ENCODE assay signal across 7 mouse cellular contexts in genomic region chr1:134493956-134494355, GRCm38 (mm10). TPM values are rescaled to one million over a fixed set of nuclear protein-coding genes. Genes with fewer than 3 reads are reported as not detected.
DNase-seq lines count a peak whose midpoint lies in the region; ATAC-seq and TF ChIP-seq lines count a peak whose summit lies in the region.

No protein-coding gene starts in this region.

- peak overlapping the region; percentile 72 for H3K9ac ChIP-seq in forebrain, embryonic 14.5 days (ENCODE audit: low read length)
- peak overlapping the region; percentile 78 for H3K9ac ChIP-seq in liver, embryonic 15.5 days

- H3K4me3 ChIP-seq in testis, adult 2 months (ENCODE audit: control insufficient read depth, low read depth, low read length): peak overlapping the region; percentile 98; the same call in 1 of the 2 replicates
- H3K4me3 ChIP-seq in forebrain, embryonic 14.5 days (ENCODE audit: low read depth, low read length): peak overlapping the region; percentile 62
- peak overlapping the region; percentile 84 for H3K4me3 ChIP-seq in liver, embryonic 15.5 days (replicated peaks)

- no peak for TF ChIP-seq POLR2A in testis, adult 2 months (IDR thresholded peaks at IDR 0.05; ENCODE audit: control insufficient read depth, low read depth, low read length)

- no peaks in the 10 kb centered on the region for H3K36me3 ChIP-seq in testis, adult 2 months (ENCODE audit: control insufficient read depth, insufficient read depth, low read length)
- H3K36me3 ChIP-seq in forebrain, embryonic 14.5 days (ENCODE audit: control insufficient read depth, insufficient read depth, low read length): peaks cover 14% of the 10 kb centered on the region
- peaks cover 36% of the 10 kb centered on the region for H3K36me3 ChIP-seq in liver, embryonic 15.5 days (replicated peaks)

- intact Hi-C loops in left cerebral cortex, postnatal 25 days (cut with DNase I): no loop called here

- H3K4me1 ChIP-seq in testis, adult 2 months (ENCODE audit: control insufficient read depth, insufficient read depth, low read length): no peaks in the 10 kb centered on the region
- H3K4me1 ChIP-seq in forebrain, embryonic 14.5 days (ENCODE audit: control insufficient read depth, insufficient read depth, low read length): peaks cover 11% of the 10 kb centered on the region; the same call in 1 of the 2 replicates
- H3K4me1 ChIP-seq in liver, embryonic 15.5 days (replicated peaks): peaks cover 53% of the 10 kb centered on the region

- DNase-seq in testis, postnatal 14 days (ENCODE audit: low spot score): no peak
- no peak for DNase-seq in forebrain, embryonic 14.5 days (ENCODE audit: low spot score)
- DNase-seq in adrenal gland, postnatal 36 days: no peak
- no peak for DNase-seq in cerebellum, adult 11-12 months
- DNase-seq in left cerebral cortex, postnatal 25 days (ENCODE audit: low spot score in 2 of 2): no peak

- TF ChIP-seq CTCF in testis, adult 2 months (IDR thresholded peaks at IDR 0.05; ENCODE audit: control insufficient read depth, insufficient read depth, insufficient replicate concordance, low read depth, low read length): no peak

- H3K4me2 ChIP-seq in forebrain, embryonic 14.5 days (ENCODE audit: low read length): peak overlapping the region; percentile 72
- H3K4me2 ChIP-seq in liver, embryonic 15.5 days: peak overlapping the region; percentile 84

- WGBS in forebrain, embryonic 14.5 days: 27% methylated on average over 5 of the region's 5 CpGs
- 8% methylated on average over 5 of the region's 5 CpGs for WGBS in liver, embryonic 15.5 days (ENCODE audit: insufficient replicate concordance)

- H3K27ac ChIP-seq in testis, adult 2 months (ENCODE audit: control insufficient read depth, insufficient read depth, low read depth, low read length): peak overlapping the region; percentile 8
- peak overlapping the region; percentile 86; the same call in 1 of the 2 replicates for H3K27ac ChIP-seq in forebrain, embryonic 14.5 days (ENCODE audit: low read depth, low read length)
- peak overlapping the region; percentile 96 for H3K27ac ChIP-seq in liver, embryonic 15.5 days (replicated peaks)

- H3K9me3 ChIP-seq in forebrain, embryonic 14.5 days (replicated peaks; ENCODE audit: control insufficient read depth, low read length): no peaks in the 10 kb centered on the region
- H3K9me3 ChIP-seq in liver, embryonic 15.5 days (replicated peaks): no peaks in the 10 kb centered on the region

- ATAC-seq in forebrain, embryonic 14.5 days: no peak; the same call in 1 of the 2 replicates
- ATAC-seq in liver, embryonic 15.5 days (ENCODE audit: insufficient read depth): no peak

- H3K27me3 ChIP-seq in testis, adult 2 months (ENCODE audit: control insufficient read depth, insufficient read depth, low read length): no peaks in the 10 kb centered on the region
- no peaks in the 10 kb centered on the region for H3K27me3 ChIP-seq in forebrain, embryonic 14.5 days (replicated peaks; ENCODE audit: control insufficient read depth, insufficient read depth, low read length)
- no peaks in the 10 kb centered on the region for H3K27me3 ChIP-seq in liver, embryonic 15.5 days

RNA-seq across cellular contexts. Expression of gene Rabif, which starts 0.5 kb away (rescaled TPM):
- polyA plus RNA-seq in testis, adult 2 months (2012; rRNA removed): 12.6 and 14.4 TPM in 2 replicates
- polyA plus RNA-seq in forebrain, embryonic 14.5 days (2014; fragmentation: Nextera tagmentation; extraction: Ambion mirVana): 59.4 and 66.3 TPM in 2 replicates
- 15.8 and 16.5 TPM in 2 replicates for polyA plus RNA-seq in liver, embryonic 15.5 days (2015; fragmentation: Nextera tagmentation; extraction: Ambion mirVana)
- total RNA-seq in adrenal gland, postnatal 36 days (2021): 10 to 100 TPM; 27.6 to 37.3 TPM
- 10 to 100 TPM; 30.6 to 31.8 TPM for total RNA-seq in left cerebral cortex, postnatal 25 days (2021)

RNA-seq across cellular contexts. Expression of gene Klhl12, which starts 38.6 kb away (rescaled TPM):
- 28.9 and 30.3 TPM in 2 replicates for polyA plus RNA-seq in testis, adult 2 months (2012; rRNA removed)
- polyA plus RNA-seq in forebrain, embryonic 14.5 days (2014; fragmentation: Nextera tagmentation; extraction: Ambion mirVana): 24.8 and 27.3 TPM in 2 replicates
- polyA plus RNA-seq in liver, embryonic 15.5 days (2015; fragmentation: Nextera tagmentation; extraction: Ambion mirVana): 35.3 and 39.2 TPM in 2 replicates
- 10 to 100 TPM; 21.5 to 22.9 TPM for total RNA-seq in adrenal gland, postnatal 36 days (2021)
- total RNA-seq in left cerebral cortex, postnatal 25 days (2021): 10 to 100 TPM; 37.1 to 37.7 TPM

RNA-seq across cellular contexts. Expression of gene Mgat4e, which starts 55.5 kb away (rescaled TPM):
- polyA plus RNA-seq in testis, adult 2 months (2012; rRNA removed): 87.2 and 108 TPM in 2 replicates
- polyA plus RNA-seq in forebrain, embryonic 14.5 days (2014; fragmentation: Nextera tagmentation; extraction: Ambion mirVana): not detected in 2 replicates
- not detected in 2 replicates for polyA plus RNA-seq in liver, embryonic 15.5 days (2015; fragmentation: Nextera tagmentation; extraction: Ambion mirVana)
- total RNA-seq in adrenal gland, postnatal 36 days (2021): not detected
- total RNA-seq in left cerebral cortex, postnatal 25 days (2021): not detected

Comparison
In these comparisons a context has a peak if more than half of its experiments do, and no peak if none do; other contexts are left out.
1. H3K27ac ChIP-seq: peak in every context shown above with its lines; median percentile 96 in liver, embryonic 15.5 days; 86 in forebrain, embryonic 14.5 days; 8 in testis, adult 2 months.
2. RNA of gene Mgat4e, which starts 55.5 kb away (polyA plus RNA-seq): 87.2 to 108 TPM in testis, adult 2 months; not detected in forebrain, embryonic 14.5 days and not detected in liver, embryonic 15.5 days; every median in the first group is over 10 times any median in the second.
3. Peak in every context shown above with its lines, with median percentiles within 50 percentile points of each other: H3K4me3 ChIP-seq.